Mouse (Mus musculus): ENCODE results near the gene Olfr1412.

DNA sequence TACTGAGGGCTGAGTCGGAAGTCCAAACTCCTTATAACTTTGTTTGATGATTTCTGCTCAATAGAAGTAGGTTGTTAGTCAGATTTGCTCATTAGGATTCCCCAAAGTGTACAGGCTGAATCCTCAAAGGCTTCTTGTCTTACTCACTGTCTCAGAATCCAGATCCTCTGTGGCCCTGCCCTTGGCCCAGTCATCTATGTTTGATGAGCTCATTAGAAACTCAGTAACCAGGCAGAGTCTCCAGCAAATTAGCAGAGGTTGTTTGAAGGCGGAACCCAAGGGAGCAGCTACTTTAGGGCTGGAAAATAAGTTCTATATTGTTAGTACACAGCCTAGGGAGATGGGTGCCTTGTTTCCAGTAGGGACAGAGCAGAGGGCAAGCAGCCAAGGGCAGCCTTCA, 39.6 kb upstream of the Olfr1412 start:
- TF ChIP-seq CTCF (IDR thresholded peaks at IDR 0.05; ENCODE audit: control insufficient read depth, insufficient read depth, insufficient replicate concordance, low read depth, low read length) (no peak), POLR2A (IDR thresholded peaks at IDR 0.05; ENCODE audit: control insufficient read depth, low read depth, low read length) (no peak)
